Mouse (Mus musculus) midbrain, embryonic 11.5 days (tissue): ENCODE measurements around the gene Kif24. TPM values are rescaled to one million over a fixed set of nuclear protein-coding genes. Genes with fewer than 3 reads are reported as not detected.

ENCODE experiments used
- polyA plus RNA-seq: library from polyadenylated mRNA; unstranded; fragments of >200 nt; fragmentation: Nextera tagmentation; extraction: Ambion mirVana; gene quantifications from 2 replicates; pipeline ENCODE4 v1.2.1, GENCODE M21; 2014

Gene Kif24
- polyA plus RNA-seq, 1 experiment from 2014 or later = 9.6 TPM

Other genes with a start within 250 kb of the Kif24 start
- gene Ubap2, start 189.7 kb downstream of the Kif24 start, polyA plus RNA-seq = 60.5 and 67.0 TPM in 2 replicates
- gene Dcaf12, start 150.0 kb downstream of the Kif24 start, polyA plus RNA-seq = 49.2 and 51.4 TPM in 2 replicates
- 98.0 and 99.5 TPM in 2 replicates for gene Ubap1, start 115.9 kb downstream of the Kif24 start, polyA plus RNA-seq
- gene Nudt2, start 264 bp upstream of the Kif24 start, polyA plus RNA-seq = 70.2 and 70.3 TPM in 2 replicates
- 6.9 and 7.6 TPM in 2 replicates for gene AI464131, start 38.2 kb upstream of the Kif24 start, polyA plus RNA-seq
- 3.6 and 4.6 TPM in 2 replicates for gene 1110017D15Rik, start 52.4 kb upstream of the Kif24 start, polyA plus RNA-seq
- gene Fam219a, start 104.7 kb upstream of the Kif24 start, polyA plus RNA-seq = 8.5 and 8.8 TPM in 2 replicates
- 1.7 and 1.9 TPM in 2 replicates for gene Dnaic1, start 104.9 kb upstream of the Kif24 start, polyA plus RNA-seq
- 30.4 and 32.9 TPM in 2 replicates for gene Enho, start 175.4 kb upstream of the Kif24 start, polyA plus RNA-seq
- 25.7 and 33.8 TPM in 2 replicates for gene Cntfr, start 232.2 kb upstream of the Kif24 start, polyA plus RNA-seq
- gene Il11ra1, start 235.1 kb upstream of the Kif24 start, polyA plus RNA-seq = 55.2 and 57.9 TPM in 2 replicates
- 69.3 and 85.9 TPM in 2 replicates for gene Rpp25l, start 248.6 kb upstream of the Kif24 start, polyA plus RNA-seq